Mouse (Mus musculus): ENCODE measurements around the gene Col18a1. TPM values are rescaled to one million over a fixed set of nuclear protein-coding genes. Genes with fewer than 3 reads are reported as not detected.

Col18a1 gene
- polyA plus RNA-seq, 1 experiment = 45.7 TPM

DNA sequence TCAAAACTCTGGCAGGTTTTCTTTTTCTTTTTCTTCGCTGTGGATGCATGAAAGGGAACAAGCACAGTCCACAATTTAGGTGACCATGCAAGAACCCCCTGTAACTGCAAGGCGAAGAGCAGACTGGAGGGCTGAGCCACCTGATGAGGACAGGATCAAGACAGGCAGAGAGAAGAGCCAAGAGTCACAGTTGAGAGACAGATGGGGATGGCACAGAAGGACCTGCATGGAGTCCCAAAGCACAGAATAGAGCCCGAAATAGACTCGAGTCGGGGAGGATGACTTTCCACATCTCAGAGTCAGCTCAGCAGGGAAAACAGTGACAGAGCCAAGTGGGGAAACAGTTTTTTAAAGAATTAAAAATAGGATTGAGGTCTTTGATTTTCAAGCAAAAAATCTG is 83.4 kb downstream of the Col18a1 start:
- peak; percentile 33 to 68 for DNase-seq
- Histone ChIP-seq H3K27me3 (ENCODE audit: control insufficient read depth, insufficient read depth, low read length) (no peaks in the 10 kb centered on the region), H3K27ac (ENCODE audit: insufficient read depth, low read length) (peak overlapping the region; percentile 15; the same call in 1 of the 2 replicates), H3K4me1 (ENCODE audit: control insufficient read depth, insufficient read depth, low read length) (peaks cover 6% of the 10 kb centered on the region), H3K4me3 (replicated peaks; ENCODE audit: insufficient read depth, low read depth, low read length) (no peak overlapping the region)
- TF ChIP-seq POLR2A (IDR thresholded peaks at IDR 0.05; ENCODE audit: borderline replicate concordance, insufficient read depth, low read length) (no peak), CTCF (IDR thresholded peaks at IDR 0.05; ENCODE audit: borderline replicate concordance, insufficient read depth, low read depth, low read length) (no peak)
- 14% methylated on average over 5 of the region's 5 CpGs for WGBS

DNA sequence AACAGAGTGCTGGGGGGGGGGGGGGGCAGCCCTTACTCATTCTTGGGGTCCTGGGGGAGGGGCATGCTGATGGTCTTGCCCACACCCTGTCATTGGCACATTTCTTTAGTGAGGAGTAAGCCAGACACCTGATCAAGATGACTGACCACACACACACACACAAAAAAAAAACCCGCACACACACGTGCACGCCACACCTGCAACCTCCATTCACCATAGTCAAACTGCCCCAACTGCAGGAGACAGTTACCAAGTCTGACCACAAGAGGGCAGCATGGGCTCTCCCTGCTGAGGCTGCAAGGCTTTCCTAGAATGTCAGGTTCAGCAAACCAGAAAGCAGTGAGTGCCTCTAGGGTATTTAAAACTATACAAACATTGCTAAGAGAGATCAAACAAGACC is 83.9 kb downstream of the Col18a1 start:
- no peaks in the 10 kb centered on the region for H3K27me3 ChIP-seq (ENCODE audit: control insufficient read depth, insufficient read depth, low read length)
- 10% methylated on average over 3 of the region's 3 CpGs for WGBS
- peak; percentile 78 to 83 for DNase-seq
- H3K27ac ChIP-seq (ENCODE audit: insufficient read depth, low read length) = no peak overlapping the region
- peaks cover 6% of the 10 kb centered on the region for H3K4me1 ChIP-seq (ENCODE audit: control insufficient read depth, insufficient read depth, low read length)
- no peak overlapping the region for H3K4me3 ChIP-seq (replicated peaks; ENCODE audit: insufficient read depth, low read depth, low read length)
- TF ChIP-seq CTCF (IDR thresholded peaks at IDR 0.05; ENCODE audit: borderline replicate concordance, insufficient read depth, low read depth, low read length) (peak; percentile 97), POLR2A (IDR thresholded peaks at IDR 0.05; ENCODE audit: borderline replicate concordance, insufficient read depth, low read length) (no peak)

DNA sequence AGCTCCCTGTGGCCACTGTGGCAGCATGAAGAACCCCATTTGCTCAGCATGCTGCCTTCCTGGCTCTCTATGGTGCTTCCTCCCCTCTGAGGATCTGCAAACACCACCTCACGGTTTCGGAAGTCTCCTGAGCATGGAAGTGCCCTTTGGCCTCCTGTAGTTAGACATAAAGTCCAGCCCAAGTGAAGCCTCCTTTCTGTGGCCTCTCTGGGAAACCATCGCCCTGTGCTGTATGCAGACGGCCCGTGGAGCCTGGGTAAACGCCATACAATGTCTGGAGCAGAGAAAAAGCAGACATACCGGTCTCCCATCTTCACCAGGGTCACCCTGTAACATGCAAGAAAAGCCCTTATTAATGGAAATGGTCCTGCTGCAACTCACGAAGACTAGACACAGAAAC is 87.4 kb downstream of the Col18a1 start:
- H3K4me1 ChIP-seq (ENCODE audit: control insufficient read depth, insufficient read depth, low read length) = peaks cover 15% of the 10 kb centered on the region
- DNase-seq = no peak
- no peak overlapping the region for H3K27ac ChIP-seq (ENCODE audit: insufficient read depth, low read length)
- TF ChIP-seq POLR2A (IDR thresholded peaks at IDR 0.05; ENCODE audit: borderline replicate concordance, insufficient read depth, low read length) (no peak), CTCF (IDR thresholded peaks at IDR 0.05; ENCODE audit: borderline replicate concordance, insufficient read depth, low read depth, low read length) (no peak)
- no peak overlapping the region for H3K4me3 ChIP-seq (replicated peaks; ENCODE audit: insufficient read depth, low read depth, low read length)
- 85% methylated on average over 8 of the region's 8 CpGs for WGBS
- no peaks in the 10 kb centered on the region for H3K27me3 ChIP-seq (ENCODE audit: control insufficient read depth, insufficient read depth, low read length)

DNA sequence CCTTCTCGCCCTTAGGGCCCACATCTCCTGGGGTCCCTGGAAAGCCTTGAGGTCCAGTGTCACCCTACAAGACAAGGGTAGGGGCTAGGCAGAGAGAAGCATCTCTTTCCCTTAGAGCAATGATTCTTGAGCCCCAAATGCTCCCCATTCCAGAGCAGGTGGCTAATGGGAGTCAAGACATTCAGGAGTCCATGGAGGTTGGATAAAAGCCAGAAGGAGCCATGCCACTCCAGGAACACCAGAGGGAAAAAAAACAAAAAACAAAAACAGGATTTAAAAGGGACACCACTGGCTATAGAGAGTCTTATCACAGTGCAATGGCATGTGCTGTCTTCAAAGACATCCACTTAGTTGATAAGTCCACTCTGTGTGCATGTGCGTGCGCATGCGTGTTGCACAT is 87.9 kb downstream of the Col18a1 start:
- Histone ChIP-seq H3K4me1 (ENCODE audit: control insufficient read depth, insufficient read depth, low read length) (peaks cover 13% of the 10 kb centered on the region), H3K4me3 (replicated peaks; ENCODE audit: insufficient read depth, low read depth, low read length) (no peak overlapping the region), H3K27me3 (ENCODE audit: control insufficient read depth, insufficient read depth, low read length) (no peaks in the 10 kb centered on the region), H3K27ac (ENCODE audit: insufficient read depth, low read length) (no peak overlapping the region)
- no peak for TF ChIP-seq CTCF (IDR thresholded peaks at IDR 0.05; ENCODE audit: borderline replicate concordance, insufficient read depth, low read depth, low read length)
- TF ChIP-seq POLR2A (IDR thresholded peaks at IDR 0.05; ENCODE audit: borderline replicate concordance, insufficient read depth, low read length) = no peak
- 97% methylated on average over 4 of the region's 4 CpGs for WGBS
- no peak for DNase-seq

DNA sequence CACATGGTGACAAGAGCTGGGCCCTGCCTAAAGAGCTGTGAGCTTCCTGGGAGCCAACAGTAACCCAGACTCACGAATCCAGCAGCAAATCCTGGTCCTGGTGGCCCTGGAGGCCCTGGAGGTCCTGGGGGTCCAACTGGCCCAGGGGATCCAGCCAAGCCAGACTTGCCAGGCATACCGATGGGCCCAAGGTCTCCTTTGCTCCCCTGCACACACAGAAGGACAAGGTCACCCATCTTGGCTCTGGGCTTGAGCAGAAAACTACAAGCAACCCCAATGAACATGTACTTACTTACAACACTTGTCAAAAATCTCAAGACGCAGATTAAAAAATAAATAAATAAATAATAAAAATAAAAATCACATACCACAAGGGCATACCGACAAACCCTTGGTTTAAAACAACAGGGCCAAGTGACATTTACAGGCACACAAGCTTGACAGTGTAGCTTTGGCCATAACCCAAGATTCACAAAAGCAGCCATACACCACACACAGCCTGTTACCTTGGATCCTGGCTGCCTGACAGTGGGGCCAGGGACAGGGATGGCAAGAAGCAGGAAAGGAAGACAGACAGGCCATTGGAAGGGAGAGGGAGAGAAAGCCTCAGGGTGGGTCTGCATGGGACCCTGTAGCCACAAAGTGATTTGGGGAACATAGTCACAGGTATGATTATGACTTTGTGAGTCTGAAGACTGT is 91.9 kb downstream of the Col18a1 start:
- 57% methylated on average over 4 of the region's 4 CpGs for whole genome bisulfite sequencing
- H3K4me3 ChIP-seq (replicated peaks; ENCODE audit: insufficient read depth, low read depth, low read length) = no peak overlapping the region
- DNase-seq = peak; percentile 58 to 81
- TF ChIP-seq POLR2A (IDR thresholded peaks at IDR 0.05; ENCODE audit: borderline replicate concordance, insufficient read depth, low read length) = no peak
- TF ChIP-seq CTCF (IDR thresholded peaks at IDR 0.05; ENCODE audit: borderline replicate concordance, insufficient read depth, low read depth, low read length) = no peak
- H3K27me3 ChIP-seq (ENCODE audit: control insufficient read depth, insufficient read depth, low read length) = no peaks in the 10 kb centered on the region
- H3K4me1 ChIP-seq (ENCODE audit: control insufficient read depth, insufficient read depth, low read length) = peaks cover 10% of the 10 kb centered on the region
- no peak overlapping the region for H3K27ac ChIP-seq (ENCODE audit: insufficient read depth, low read length)

DNA sequence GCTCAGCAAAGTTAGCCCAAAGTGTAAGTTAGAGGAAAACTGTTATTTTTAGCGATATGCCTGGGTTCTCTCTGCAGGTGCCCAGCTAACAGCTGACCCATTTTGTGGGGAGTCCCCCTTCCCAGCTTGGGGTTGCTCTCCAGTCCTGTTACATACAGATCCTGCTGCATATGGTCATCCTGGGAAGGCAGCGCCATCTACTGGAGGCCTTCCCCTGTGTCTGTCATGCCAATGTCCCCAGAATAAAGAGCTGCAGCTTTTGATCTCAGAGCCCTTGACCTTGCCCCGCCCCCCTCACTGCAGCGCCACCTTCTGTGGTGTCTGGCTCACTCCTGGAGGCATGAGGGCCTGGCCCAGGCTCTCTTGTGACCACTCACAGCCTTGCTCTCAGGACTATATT is 96.3 kb downstream of the Col18a1 start:
- WGBS = 54% methylated on average over 4 of the region's 4 CpGs
- DNase-seq = peak; percentile 71 to 78
- Histone ChIP-seq H3K4me3 (replicated peaks; ENCODE audit: insufficient read depth, low read depth, low read length) (no peak overlapping the region), H3K4me1 (ENCODE audit: control insufficient read depth, insufficient read depth, low read length) (peaks cover 10% of the 10 kb centered on the region), H3K27me3 (ENCODE audit: control insufficient read depth, insufficient read depth, low read length) (no peaks in the 10 kb centered on the region), H3K27ac (ENCODE audit: insufficient read depth, low read length) (no peak overlapping the region)
- TF ChIP-seq POLR2A (IDR thresholded peaks at IDR 0.05; ENCODE audit: borderline replicate concordance, insufficient read depth, low read length) = no peak
- peak; percentile 87 for TF ChIP-seq CTCF (IDR thresholded peaks at IDR 0.05; ENCODE audit: borderline replicate concordance, insufficient read depth, low read depth, low read length)

DNA sequence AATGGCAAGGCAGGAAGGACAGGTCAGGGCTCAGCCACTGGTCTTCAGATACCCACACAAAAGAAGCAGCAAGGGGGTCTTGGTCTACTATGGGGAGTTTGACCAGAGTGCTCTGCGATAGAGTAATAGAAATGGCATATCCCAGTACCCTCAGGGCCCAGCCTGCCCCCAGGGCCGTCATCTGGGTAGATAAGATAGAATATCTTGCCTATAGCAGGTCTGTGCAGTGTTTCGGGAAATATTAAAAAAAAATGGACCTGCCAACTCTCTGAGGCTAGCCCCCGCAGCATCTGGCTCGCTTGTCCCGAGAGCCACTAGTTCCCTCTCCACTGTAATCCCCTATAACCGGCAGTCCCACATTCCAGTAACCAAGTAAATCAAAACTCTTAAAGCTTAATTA is 97.9 kb downstream of the Col18a1 start:
- H3K27me3 ChIP-seq (ENCODE audit: control insufficient read depth, insufficient read depth, low read length) = no peaks in the 10 kb centered on the region
- no peaks in the 10 kb centered on the region for H3K4me1 ChIP-seq (ENCODE audit: control insufficient read depth, insufficient read depth, low read length)
- DNase-seq = no peak
- H3K27ac ChIP-seq (ENCODE audit: insufficient read depth, low read length) = no peak overlapping the region
- H3K4me3 ChIP-seq (replicated peaks; ENCODE audit: insufficient read depth, low read depth, low read length) = no peak overlapping the region
- WGBS = 95% methylated on average over 7 of the region's 7 CpGs
- no peak for TF ChIP-seq POLR2A (IDR thresholded peaks at IDR 0.05; ENCODE audit: borderline replicate concordance, insufficient read depth, low read length)
- no peak for TF ChIP-seq CTCF (IDR thresholded peaks at IDR 0.05; ENCODE audit: borderline replicate concordance, insufficient read depth, low read depth, low read length)

DNA sequence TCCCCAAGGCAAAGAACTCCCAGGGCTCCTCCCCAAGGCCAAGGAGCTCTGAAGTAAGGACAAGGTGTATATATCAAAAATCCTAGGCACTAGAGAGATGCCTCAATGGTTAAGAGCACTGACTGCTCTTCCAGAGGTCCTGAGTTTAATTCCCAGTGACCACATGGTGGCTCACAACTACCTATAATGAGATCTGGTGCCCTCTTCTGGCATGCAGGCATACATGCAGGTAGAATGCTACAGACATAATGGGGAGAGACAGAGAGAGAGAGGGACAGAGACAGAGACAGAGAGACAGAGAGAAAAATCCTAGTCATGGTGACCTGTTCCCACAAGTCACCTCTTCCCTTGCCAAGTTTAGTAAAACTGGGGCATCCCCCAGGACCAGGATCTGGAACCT is 101.7 kb downstream of the Col18a1 start:
- Histone ChIP-seq H3K27me3 (ENCODE audit: control insufficient read depth, insufficient read depth, low read length) (no peaks in the 10 kb centered on the region), H3K27ac (ENCODE audit: insufficient read depth, low read length) (no peak overlapping the region), H3K4me3 (replicated peaks; ENCODE audit: insufficient read depth, low read depth, low read length) (no peak overlapping the region), H3K4me1 (ENCODE audit: control insufficient read depth, insufficient read depth, low read length) (no peaks in the 10 kb centered on the region)
- DNase-seq = no peak
- TF ChIP-seq CTCF (IDR thresholded peaks at IDR 0.05; ENCODE audit: borderline replicate concordance, insufficient read depth, low read depth, low read length) (no peak), POLR2A (IDR thresholded peaks at IDR 0.05; ENCODE audit: borderline replicate concordance, insufficient read depth, low read length) (no peak)
